Mouse (Mus musculus) cerebellum, postnatal 10 days (tissue): ENCODE results near the gene Cenpe.
"Not testable (repeated sequence)": the region's sequence is repeated elsewhere in the genome, so short reads cannot be mapped to it uniquely, and the experiment has no call there.

Source experiments
- DNase-seq, 2 experiments: peaks; one replicate each; pipeline ENCODE4 v3.0.0; 2021; ENCODE audit warnings: mixed read lengths in 2 of 2

Cenpe gene

DNA sequence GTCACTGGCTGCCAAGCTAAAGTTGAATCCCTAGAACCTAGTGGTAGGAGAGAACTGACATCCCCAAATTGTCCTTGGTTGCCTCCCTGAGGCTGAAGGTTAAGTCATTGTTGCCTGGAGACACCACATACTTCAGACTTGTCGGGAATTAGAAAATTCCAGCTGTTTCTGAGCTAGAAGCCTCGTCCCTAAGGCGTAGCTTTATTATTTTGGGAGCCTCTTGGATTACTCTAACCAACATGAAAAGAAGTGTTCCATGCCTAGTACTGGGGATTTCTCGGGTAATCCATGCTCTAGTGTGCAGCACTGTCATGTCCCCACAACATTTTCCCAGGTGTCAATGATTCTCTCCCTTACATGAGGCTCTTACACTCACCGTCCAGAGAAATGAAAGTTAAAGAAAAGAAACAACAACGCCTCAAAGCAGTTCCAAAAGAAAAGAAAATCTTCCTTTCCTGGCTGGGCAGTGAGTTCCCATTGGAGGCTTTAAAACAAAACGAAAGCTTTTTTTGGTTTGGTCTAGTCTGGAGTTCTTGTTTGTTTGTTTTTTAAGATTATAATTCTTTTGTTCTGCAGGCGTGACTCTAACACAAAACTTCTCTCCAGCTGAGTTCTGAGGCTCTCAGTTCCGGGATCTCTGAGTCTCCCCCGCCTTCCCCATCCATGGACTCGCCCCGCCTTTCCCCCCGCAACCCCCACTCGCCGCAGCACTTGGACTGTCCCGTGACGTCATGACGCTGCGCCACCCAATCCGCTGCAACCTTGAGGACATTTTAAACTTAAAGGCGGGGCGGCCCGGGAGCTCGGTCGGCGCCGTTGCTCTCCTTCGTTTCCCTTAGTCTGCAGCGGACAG is at the start of gene Cenpe:
Cenpe (plus strand) TSS at position 733 of the 853 bp plus-strand sequence.
- peak; percentile 97 for DNase-seq

DNA sequence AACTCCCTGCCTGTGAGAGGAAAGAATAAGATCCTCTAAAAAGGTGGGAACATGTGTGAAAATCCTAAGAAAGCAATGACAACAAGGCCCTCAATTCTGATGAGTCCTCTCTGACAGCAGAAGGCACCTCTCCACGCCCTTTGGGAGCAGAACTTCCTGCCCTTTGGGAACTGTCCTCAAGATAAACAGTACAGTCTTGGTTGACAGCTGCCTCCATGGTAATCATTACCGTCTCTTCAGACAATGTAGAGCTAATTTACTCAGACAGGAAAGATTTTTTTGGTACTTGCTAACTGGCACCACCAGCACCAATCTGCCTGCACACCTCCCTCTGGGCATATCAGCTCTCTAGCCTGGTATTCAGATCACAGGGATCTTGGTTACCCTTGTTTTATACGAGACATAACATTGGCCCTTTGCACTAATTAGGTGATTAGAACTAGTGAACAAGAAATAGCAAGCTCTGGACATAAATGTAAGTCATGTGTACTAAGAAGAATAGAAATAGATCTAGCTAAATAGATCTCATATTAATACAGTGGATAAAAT is 40.4 kb upstream of the Cenpe start:
- DNase-seq, result no peak

GRCm38 (mm10) chr3:135191861-135192260 is 20.5 kb upstream of the Cenpe start:
- no peak for DNase-seq

GRCm38 (mm10) chr3:135198051-135198450 is 14.3 kb upstream of the Cenpe start:
- DNase-seq, result not testable (repeated sequence)

GRCm38 (mm10) chr3:135200409-135201303 is 11.7 kb upstream of the Cenpe start:
- no peak for DNase-seq

DNA sequence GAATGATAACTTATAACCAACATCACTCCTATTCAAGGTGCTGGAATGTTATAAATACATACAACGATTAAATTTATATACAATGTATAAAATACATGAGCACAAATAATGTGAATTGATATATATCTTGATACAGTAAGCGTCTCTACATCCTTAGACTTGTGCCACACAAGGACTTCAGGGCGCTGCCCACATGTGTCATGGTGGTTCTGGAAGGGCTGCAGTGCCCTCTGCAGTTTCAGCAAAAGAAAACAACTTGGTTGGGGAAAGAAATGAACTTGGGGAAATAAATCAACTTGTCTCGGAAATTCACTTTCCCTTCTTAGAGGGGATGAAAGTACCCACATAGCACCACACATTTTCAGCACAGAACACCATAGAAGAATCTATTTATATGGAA is 5.7 kb upstream of the Cenpe start:
- DNase-seq, result peak; percentile 62 to 67

DNA sequence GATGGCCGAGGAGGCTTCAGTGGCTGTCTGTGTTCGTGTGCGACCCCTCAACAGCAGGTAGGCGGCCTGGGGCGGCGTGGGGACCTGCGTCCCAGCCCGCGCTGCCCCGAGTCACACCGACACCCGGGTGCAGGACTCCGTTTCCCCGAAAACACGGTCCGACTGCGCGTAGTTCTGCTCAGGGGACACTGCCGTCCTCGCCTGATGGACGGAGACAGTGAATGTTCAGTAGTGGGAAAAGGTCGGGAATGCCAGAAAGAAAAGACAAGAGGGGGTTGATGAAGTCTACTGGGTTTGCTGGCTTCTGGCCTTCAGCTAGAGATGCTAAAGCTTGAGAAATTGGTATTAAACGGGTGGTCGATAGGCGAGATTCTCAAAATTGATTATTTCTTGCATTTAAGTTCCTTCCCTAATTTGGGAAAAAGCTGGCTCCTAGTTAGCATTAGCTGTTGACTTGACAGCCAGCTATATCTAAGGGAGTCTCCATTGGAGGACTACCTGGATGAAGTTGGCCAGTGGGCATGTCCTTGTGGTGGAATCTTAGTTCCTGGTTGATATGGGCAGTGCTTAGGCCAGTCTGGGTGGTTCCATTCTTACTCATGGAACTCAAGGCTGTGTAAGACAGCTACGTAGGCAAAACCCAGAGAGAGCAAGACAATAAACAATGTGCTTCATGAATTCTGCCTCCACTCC is 467 bp downstream of the Cenpe start:
- DNase-seq, result peak in 1 of 2 experiments; percentile 5

DNA sequence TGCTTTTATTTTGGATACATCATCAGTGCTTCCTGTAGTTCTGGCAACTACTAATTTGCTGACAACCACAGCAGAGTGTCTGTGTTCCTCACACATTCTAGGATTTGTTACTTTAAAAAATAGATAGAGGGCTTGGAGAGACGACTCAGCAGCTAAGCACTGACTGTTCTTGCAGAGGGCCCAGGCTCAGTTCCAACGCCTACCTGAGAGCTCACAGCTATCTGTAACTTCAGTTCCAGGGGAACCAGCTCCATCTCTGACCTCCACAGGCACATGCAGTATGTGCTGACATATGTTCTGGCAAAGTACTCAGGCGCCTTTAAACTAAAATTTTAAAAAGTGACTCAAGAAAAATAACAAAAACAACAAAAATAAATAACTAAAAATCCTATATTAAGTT is 19.7 kb downstream of the Cenpe start:
- no peak for DNase-seq

DNA sequence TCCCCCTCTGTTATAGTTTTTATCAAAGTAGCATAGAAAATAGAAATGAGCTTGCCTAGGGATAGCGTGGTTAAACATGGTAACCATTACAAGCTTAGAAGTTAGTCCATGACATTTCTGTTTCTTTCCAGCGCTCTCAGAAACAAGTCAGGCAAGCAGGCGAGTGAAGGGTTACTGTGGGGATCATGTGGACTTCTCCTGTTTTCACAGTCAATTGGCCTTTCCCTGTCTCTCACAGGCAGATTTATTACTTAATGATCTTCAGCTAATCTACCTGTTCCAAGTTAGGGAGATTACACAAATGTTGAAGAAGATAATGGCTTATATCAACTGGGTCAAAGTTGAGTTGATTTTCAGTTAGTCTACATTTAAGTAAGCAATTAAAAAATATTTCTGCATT is 20.1 kb downstream of the Cenpe start:
- no peak for DNase-seq

DNA sequence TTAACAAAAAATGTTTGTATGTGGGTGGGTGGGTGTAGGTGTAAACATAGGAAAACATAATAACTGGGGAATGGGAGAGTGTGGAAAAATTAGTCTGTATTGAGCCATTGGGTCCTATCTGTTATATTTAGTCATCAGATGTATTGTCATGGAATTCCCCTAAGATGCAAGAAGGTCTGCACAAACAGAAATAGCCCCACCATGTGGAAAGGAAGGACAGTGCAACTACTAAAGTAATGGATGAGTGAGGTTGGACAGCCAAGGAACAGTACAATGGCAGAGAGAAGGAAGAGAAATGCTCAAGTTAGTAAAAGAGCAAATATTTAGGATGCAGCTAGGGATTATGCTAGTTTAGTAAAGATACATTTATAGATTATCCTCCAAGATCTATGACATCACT is 33.4 kb downstream of the Cenpe start:
- peak; percentile 19 to 23 for DNase-seq

- no peak for DNase-seq
Measured at GRCm38 (mm10) chr3:135246828-135247227, 34.5 kb downstream of the Cenpe start.

DNA sequence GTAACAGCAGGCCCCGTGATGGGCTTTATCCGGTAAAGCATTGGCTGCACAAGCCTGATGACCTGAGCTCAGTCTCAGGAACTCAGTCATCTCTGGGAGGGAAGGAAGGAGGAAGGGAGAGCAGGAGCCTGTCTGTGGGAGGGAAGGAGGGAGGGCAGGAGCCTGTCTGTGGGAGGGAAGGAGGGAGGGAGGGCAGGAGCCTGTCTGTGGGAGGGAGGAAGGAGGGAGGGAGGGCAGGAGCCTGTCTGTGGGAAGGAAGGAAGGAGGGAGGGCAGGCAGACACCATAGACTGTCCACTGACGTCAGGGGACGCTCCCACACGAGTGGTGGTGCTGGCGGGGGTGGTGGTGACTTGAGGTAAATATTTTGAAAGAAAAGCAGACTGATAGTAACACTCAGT is 36.8 kb downstream of the Cenpe start:
- no peak for DNase-seq

GRCm38 (mm10) chr3:135251825-135252224 is 39.5 kb downstream of the Cenpe start:
- no peak for DNase-seq

DNA sequence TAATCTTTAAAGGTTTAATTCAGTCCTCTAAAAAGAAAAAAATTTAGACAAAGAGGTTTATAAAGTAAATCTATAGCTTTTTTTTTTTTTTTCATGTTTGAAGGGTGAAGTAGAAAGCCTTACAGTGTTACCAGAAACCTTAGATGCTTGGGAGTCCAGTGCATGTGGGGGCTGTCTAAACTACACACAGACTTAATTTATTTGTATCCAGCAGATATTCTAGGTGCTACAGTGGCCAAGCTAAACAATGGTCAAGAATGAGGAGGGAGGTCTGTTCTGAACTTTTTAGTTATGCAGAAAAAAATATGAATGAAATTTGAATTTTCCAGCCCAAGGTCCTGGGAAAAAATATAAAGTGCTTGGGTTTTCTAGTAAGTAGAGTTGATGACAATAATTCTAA is 42.4 kb downstream of the Cenpe start:
- no peak for DNase-seq

GRCm38 (mm10) chr3:135258919-135259318 is 46.6 kb downstream of the Cenpe start:
- DNase-seq, result no peak

- DNase-seq, result no peak
Measured at GRCm38 (mm10) chr3:135260233-135260632, 47.9 kb downstream of the Cenpe start.

- DNase-seq, result no peak
Measured at GRCm38 (mm10) chr3:135268616-135269015, 56.3 kb downstream of the Cenpe start.

GRCm38 (mm10) chr3:135269391-135269990 is 57.2 kb downstream of the Cenpe start:
- no peak for DNase-seq

DNA sequence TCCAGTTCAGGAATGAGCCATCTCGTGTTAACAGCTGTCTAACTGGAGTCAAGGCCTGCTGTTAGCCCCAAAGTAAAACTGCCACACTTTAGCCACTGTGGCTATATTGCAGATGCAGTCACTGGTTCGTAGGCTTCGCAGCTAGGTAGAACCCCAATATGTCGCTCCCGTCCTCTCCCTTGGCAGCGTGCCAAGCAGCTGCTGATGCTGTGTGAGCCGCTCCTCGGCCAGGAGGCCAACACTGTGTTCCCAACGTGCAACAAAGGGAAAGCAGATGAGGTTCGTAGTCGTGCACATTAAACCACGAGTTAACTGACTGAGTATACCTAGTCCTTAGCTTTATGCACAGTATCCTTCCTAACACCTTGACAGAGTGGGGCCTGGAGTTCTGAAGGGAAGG is 60.3 kb downstream of the Cenpe start:
- no peak for DNase-seq

GRCm38 (mm10) chr3:135273047-135273446 is 60.7 kb downstream of the Cenpe start:
- no peak for DNase-seq

GRCm38 (mm10) chr3:135280160-135280559 is 67.8 kb downstream of the Cenpe start:
- DNase-seq, result no peak

GRCm38 (mm10) chr3:135280669-135281415 is 68.5 kb downstream of the Cenpe start, which contains the start of gene Bdh2:
Bdh2 (plus strand) TSS chr3:135281221.
- peak; percentile 82 for DNase-seq
